Comparison of ENCODE assay signal across 8 mouse cellular contexts in genomic region chr4:122848150-122848621, GRCm38 (mm10). TPM values are rescaled to one million over a fixed set of nuclear protein-coding genes. Genes with fewer than 3 reads are reported as not detected.
DNase-seq lines count a peak whose midpoint lies in the region; ATAC-seq lines count a peak whose summit lies in the region.

No protein-coding gene starts in this region.

- H3K27me3 ChIP-seq in kidney, embryonic 16.5 days (ENCODE audit: insufficient read depth, low read length), result no peaks in the 10 kb centered on the region
- no peaks in the 10 kb centered on the region for H3K27me3 ChIP-seq in liver, embryonic 13.5 days
- H3K27me3 ChIP-seq in forebrain, embryonic 13.5 days, result no peaks in the 10 kb centered on the region

- WGBS in kidney, embryonic 16.5 days, result 66% methylated on average over 13 of the region's 13 CpGs
- 55% methylated on average over 13 of the region's 13 CpGs for WGBS in liver, embryonic 13.5 days (ENCODE audit: insufficient replicate concordance)
- 85% methylated on average over 13 of the region's 13 CpGs for WGBS in forebrain, embryonic 13.5 days

- H3K4me2 ChIP-seq in kidney, embryonic 16.5 days (replicated peaks; ENCODE audit: low read depth, low read length), result no peak overlapping the region
- no peak overlapping the region for H3K4me2 ChIP-seq in liver, embryonic 13.5 days
- H3K4me2 ChIP-seq in forebrain, embryonic 13.5 days, result no peak overlapping the region

- no peak overlapping the region for H3K9ac ChIP-seq in kidney, embryonic 16.5 days (replicated peaks; ENCODE audit: low read length)
- no peak overlapping the region for H3K9ac ChIP-seq in liver, embryonic 13.5 days
- H3K9ac ChIP-seq in forebrain, embryonic 13.5 days, result no peak overlapping the region

- no peak for ATAC-seq in kidney, embryonic 16.5 days (ENCODE audit: low FRiP score, low TSS enrichment)
- ATAC-seq in liver, embryonic 13.5 days (ENCODE audit: low read depth), result peak; percentile 23; the same call in 1 of the 2 replicates
- no peak for ATAC-seq in forebrain, embryonic 13.5 days

- no peak overlapping the region for H3K27ac ChIP-seq in kidney, embryonic 16.5 days (ENCODE audit: low read length)
- no peak overlapping the region for H3K27ac ChIP-seq in liver, embryonic 13.5 days
- H3K27ac ChIP-seq in forebrain, embryonic 13.5 days, result no peak overlapping the region

- H3K36me3 ChIP-seq in kidney, embryonic 16.5 days (ENCODE audit: insufficient read depth, low read length), result peaks cover 50% of the 10 kb centered on the region
- peaks cover 43% of the 10 kb centered on the region for H3K36me3 ChIP-seq in liver, embryonic 13.5 days
- H3K36me3 ChIP-seq in forebrain, embryonic 13.5 days (ENCODE audit: poor library complexity, severe bottlenecking), result peaks cover 92% of the 10 kb centered on the region

- H3K9me3 ChIP-seq in kidney, embryonic 16.5 days (ENCODE audit: low read length), result no peaks in the 10 kb centered on the region
- H3K9me3 ChIP-seq in liver, embryonic 13.5 days (replicated peaks), result no peaks in the 10 kb centered on the region
- no peaks in the 10 kb centered on the region for H3K9me3 ChIP-seq in forebrain, embryonic 13.5 days (replicated peaks)

- H3K4me1 ChIP-seq in kidney, embryonic 16.5 days (ENCODE audit: insufficient read depth, low read length), result no peaks in the 10 kb centered on the region
- 0 out of 2 replicates have a peak, but pooled peaks cover 3% of the 10 kb centered on the region for H3K4me1 ChIP-seq in liver, embryonic 13.5 days (replicated peaks)
- H3K4me1 ChIP-seq in forebrain, embryonic 13.5 days, result no peaks in the 10 kb centered on the region

- no peak overlapping the region for H3K4me3 ChIP-seq in kidney, embryonic 16.5 days (ENCODE audit: low read length)
- H3K4me3 ChIP-seq in liver, embryonic 13.5 days (replicated peaks), result no peak overlapping the region
- H3K4me3 ChIP-seq in forebrain, embryonic 13.5 days, result no peak overlapping the region

- peak; percentile 41 for DNase-seq in kidney, postnatal 10 days
- DNase-seq in c-Kit-positive CD71-negative TER-119-negative erythroid progenitor cells, embryonic 14.5 days (ENCODE audit: low read depth), result peak; percentile 63
- no peak for DNase-seq in liver, embryonic 13.5 days
- DNase-seq in spleen, postnatal 4 days (ENCODE audit: low spot score in 2 of 2), result peak; percentile 52 to 73
- no peak for DNase-seq in retina, postnatal 1 day
- DNase-seq in ovary, adult 18-20 months (ENCODE audit: low spot score), result no peak

RNA-seq across cellular contexts. Expression of gene Ppt1, which starts 12.1 kb away (rescaled TPM):
- 92.0 and 97.9 TPM in 2 replicates for polyA plus RNA-seq in kidney, embryonic 16.5 days (2015; fragmentation: Nextera tagmentation; extraction: Ambion mirVana)
- polyA plus RNA-seq in liver, embryonic 13.5 days (2015; fragmentation: Nextera tagmentation; extraction: Ambion mirVana), result 20.8 and 22.8 TPM in 2 replicates
- polyA plus RNA-seq in forebrain, embryonic 13.5 days (2015; fragmentation: Nextera tagmentation; extraction: Ambion mirVana), result 71.1 and 73.2 TPM in 2 replicates

RNA-seq across cellular contexts. Expression of gene Cap1, which starts 37.7 kb away (rescaled TPM):
- polyA plus RNA-seq in kidney, embryonic 16.5 days (2015; fragmentation: Nextera tagmentation; extraction: Ambion mirVana), result 79.7 and 90.2 TPM in 2 replicates
- polyA plus RNA-seq in liver, embryonic 13.5 days (2015; fragmentation: Nextera tagmentation; extraction: Ambion mirVana), result 29.1 and 35.8 TPM in 2 replicates
- polyA plus RNA-seq in forebrain, embryonic 13.5 days (2015; fragmentation: Nextera tagmentation; extraction: Ambion mirVana), result 70.7 and 71.3 TPM in 2 replicates

Comparison
In these comparisons a context has a peak if more than half of its experiments do, and no peak if none do; other contexts are left out.
1. DNase-seq: peak in kidney, postnatal 10 days (single experiment), c-Kit-positive CD71-negative TER-119-negative erythroid progenitor cells, embryonic 14.5 days (single experiment) and spleen, postnatal 4 days (2 of 2); none in liver, embryonic 13.5 days (single experiment), retina, postnatal 1 day (single experiment) and ovary, adult 18-20 months (single experiment).